Mouse (Mus musculus) ES-E14 (cell line): ENCODE measurements around the gene Klc3.

ENCODE experiments used
- MAFK ChIP-seq: IDR thresholded peaks from 2 replicates; pipeline ENCODE4 v1.6.1; 2014; ENCODE audit warnings: mild to moderate bottlenecking, low read depth, low read length, inconsistent platforms; ENCODE audit not compliant: insufficient read depth
- ZC3H11A ChIP-seq: IDR thresholded peaks from 2 replicates; pipeline ENCODE4 v1.6.1; 2012; ENCODE audit warnings: low read depth, mild to moderate bottlenecking, inconsistent platforms, low read length, borderline replicate concordance

GRCm38 (mm10) chr7:19402535-19403112, 1.3 kb downstream of the Klc3 start:
- no peak for TF ChIP-seq MAFK
- TF ChIP-seq ZC3H11A: no peak
